Mouse (Mus musculus) telencephalon, adult 2 months (tissue): ENCODE data around the gene Nkx6-1.

Experiments used
- DNase-seq: peaks from one replicate; pipeline ENCODE4 v3.0.0-alpha.2; 2011; ENCODE audit warnings: low read depth, low spot score

The Nkx6-1 gene

DNA sequence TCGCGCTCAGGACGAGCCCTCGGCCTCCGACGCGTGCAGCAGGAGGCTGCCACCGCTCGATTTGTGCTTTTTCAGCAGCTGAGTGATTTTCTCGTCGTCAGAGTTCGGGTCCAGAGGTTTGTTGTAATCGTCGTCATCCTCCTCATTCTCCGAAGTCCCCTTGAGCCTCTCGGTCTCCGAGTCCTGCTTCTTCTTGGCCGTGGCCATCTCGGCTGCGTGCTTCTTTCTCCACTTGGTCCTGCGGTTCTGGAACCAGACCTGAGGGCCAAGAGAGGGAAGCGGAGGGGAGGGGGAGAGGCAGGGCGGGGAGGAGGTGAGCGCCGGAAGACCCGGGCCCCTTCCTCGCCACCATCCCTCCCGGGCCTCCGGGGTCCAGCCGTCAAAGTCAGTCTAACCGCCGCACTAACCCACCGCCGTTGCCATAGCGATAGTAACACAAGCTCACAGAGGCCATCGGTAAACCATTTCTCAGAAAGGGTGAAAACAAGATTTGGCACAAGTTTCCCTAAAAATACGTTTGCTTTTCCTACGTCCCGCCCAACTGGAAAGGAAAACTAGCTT, 5.3 kb downstream of the Nkx6-1 start:
- DNase-seq = no peak

DNA sequence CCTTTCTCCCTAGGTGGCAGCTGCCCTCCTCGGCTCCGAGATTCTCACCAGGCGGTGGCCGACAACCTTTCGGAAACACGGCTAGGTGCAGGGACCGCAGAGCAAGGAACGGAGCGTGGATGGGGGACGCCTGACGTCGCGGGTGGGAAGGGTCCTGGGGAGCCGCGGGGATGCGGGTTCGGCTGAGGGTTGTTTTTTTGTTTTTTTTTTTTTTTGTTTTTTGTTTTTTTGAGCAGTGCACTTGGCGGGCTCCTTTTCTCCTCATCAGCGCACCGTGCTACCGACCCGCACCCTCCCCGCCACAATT, 5.9 kb downstream of the Nkx6-1 start:
- DNase-seq = no peak

DNA sequence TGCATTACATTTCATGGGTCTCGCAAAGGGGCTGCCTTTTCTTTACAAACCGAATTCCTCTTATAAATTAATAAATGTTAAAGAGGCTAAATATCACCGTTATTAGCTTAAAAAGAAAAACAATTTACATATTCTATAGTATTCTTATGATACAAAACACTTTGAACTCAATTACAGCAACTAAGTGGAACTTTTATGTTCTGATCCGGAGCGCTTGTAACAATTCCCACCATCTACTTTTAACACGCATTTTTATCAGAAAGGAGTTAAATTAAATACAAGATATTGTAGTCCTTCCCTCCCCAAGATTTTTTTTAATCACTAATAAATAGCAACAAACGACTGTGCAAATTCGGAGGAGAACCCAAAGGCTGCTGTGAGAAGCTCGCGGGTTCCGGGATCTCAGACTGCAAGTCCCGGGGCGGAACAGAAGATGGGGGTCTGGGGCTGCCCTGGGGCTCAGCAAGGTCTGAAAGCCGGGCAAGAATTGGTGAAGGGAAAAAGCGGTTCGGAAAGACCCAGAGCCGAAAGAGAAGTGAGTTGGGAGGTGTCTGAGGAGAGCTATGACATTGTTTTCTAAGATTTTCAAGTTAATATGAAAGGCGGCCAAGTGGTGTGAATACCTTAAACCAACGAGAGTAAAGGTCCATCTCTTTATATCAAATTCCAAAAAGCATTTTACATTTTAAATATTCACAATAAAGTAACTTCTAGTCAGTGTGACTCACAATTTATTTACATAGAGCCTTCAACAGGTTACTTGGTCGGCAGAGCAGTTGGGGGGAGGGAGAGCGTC, 6.4 kb downstream of the Nkx6-1 start:
- no peak for DNase-seq

GRCm38 (mm10) chr5:101657698-101658097, 7.1 kb downstream of the Nkx6-1 start:
- DNase-seq = no peak

DNA sequence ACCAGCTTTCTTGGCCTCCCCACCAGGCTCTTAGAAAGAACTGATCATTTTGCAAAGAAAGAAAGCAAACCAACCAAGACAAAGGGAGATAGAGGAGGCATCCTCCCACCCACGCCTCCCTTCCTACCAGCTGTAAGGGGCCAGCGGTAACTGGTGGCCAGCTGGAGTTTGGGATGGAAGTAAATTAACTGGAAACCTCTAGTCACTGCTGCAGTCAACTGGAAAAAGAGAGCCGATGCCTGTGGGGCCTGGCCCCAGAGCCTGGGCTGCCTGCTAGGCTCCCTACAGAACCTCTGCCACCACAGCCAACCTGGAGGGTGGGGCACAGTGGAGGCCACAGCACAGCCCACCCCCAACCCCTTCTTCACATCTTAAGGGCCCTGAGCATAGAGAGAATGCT, 8.7 kb downstream of the Nkx6-1 start:
- DNase-seq = no peak

- DNase-seq = no peak
These were observed 9.4 kb downstream of the Nkx6-1 start for GRCm38 (mm10) chr5:101655418-101655817.

- DNase-seq = no peak
These were observed 16.8 kb downstream of the Nkx6-1 start for GRCm38 (mm10) chr5:101647726-101648686.

GRCm38 (mm10) chr5:101646961-101647575, 17.7 kb downstream of the Nkx6-1 start:
- DNase-seq = no peak

DNA sequence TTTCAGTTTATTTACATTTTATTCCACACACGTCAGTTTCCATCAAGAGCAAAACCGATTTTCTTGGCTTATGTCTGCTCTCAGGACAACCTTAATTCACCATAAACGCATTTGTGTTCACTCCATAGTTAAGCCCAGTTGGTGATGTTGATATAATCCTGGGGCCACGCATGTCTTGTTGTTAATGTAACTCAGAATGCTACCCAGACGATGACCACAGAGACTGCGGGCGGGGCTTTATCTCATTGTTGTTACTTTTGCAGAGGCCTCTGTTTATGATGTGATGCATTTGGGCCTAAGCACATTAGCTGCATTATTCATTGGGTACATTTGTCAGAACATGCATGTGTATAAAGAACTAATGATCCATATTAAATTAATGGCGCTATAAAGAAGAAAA, 19.7 kb downstream of the Nkx6-1 start:
- DNase-seq = no peak

DNA sequence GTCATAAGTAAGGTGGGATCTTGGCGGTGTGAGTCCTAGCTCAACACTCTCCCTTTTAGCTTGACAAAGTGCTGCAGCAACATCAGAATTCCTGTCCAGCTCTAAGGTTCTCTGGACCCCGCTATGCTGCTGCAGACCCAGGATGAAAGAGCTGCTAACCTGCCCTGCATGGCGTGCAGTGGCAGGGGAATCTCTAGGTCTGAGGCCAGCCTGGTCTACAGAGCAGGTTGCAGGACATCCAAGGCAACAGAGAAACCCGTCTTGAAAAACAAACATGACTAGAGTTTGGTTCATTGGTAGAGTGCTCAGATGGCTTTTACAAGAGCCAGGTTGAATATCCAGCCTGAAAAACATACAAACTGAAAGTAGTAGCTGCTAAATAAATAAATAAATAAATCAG, 26.7 kb downstream of the Nkx6-1 start:
- no peak for DNase-seq
